Mouse (Mus musculus) ZHBTc4 (cell line): Measurements from ENCODE around the gene Olfr288.

Experiments
- DNase-seq: peaks from one replicate; pipeline ENCODE4 v3.0.0-alpha.2; 2011; ENCODE audit warnings: low read depth, low spot score

Olfr288 gene

DNA sequence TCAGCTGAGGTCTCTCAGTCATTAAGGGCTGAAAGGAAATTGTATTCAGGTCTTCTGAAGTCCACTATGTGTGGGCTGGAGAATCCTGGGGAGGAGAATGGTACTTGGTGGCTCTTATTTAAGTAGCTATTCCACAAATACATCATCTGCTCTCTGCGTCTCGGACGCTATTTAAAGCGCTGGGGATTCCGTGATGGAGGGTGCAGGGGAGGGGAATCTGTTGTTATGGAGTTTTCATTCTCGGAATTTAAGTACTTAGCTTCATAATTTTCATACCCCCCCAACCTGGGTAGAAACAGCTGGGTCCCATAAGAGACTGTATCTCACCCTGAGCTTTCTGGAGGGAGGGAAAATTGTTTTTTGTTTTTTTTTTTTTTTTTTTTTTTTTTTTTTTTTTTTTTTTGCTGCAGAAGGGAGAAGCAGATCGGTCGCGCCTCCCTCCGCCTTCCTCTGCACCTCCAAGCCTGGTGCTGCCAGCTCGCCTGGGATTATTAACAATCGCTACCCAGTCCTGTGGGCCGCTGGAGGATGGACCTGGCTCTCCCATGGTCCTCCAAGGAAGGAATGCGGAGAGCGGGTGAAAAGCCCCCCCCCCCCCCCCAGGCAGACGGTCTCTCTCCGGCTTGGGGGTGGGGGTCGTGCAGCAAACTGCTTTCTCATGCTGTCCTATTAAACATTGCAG is 28.2 kb downstream of the Olfr288 start, which contains the start of gene Ccdc184:
Gene Ccdc184, plus strand, starts transcription at position 196 of the 682 bp plus-strand sequence.
- no peak for DNase-seq

DNA sequence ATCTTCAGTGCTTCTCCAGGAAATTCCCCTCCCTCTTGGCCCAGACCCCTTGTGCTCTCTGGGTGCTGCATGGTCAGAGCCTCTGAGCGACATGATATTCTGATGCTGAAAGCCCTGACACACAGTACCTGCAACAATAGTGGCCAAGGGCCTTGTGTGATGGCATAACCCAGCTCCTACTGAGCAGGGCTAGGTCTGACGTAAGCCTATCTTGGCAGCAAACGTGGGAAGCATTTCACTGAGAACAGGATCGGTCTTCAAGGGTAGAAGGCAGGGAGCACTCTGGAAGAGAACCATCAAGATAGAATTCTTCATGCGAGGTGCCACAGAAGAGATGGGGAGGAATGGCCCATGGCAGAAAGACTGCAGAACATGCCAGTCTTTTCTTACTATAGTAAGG is 29.8 kb downstream of the Olfr288 start, which contains the start of gene Asb8:
Gene Asb8, minus strand, starts transcription at position 101 of the 400 bp plus-strand sequence.
- DNase-seq = no peak

DNA sequence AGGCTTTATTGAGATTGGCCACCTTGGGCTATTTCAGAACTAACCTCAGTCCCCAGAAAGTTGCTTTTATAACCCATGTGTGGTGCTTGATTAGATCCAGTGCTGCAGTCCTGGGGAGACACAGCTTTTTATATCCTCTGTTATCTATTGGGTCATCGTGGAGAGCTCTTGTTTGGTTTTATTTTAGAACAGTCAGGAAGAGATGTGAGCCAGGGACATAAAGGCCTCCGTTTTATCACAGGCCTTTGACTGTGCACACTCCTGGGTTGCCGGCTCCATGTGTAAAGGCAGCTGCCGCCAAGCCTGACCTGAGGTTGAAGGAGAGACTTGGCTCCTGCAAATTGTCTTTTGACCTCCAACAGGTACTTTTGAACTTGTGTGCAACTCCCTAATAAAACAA is 32.8 kb downstream of the Olfr288 start:
- no peak for DNase-seq

DNA sequence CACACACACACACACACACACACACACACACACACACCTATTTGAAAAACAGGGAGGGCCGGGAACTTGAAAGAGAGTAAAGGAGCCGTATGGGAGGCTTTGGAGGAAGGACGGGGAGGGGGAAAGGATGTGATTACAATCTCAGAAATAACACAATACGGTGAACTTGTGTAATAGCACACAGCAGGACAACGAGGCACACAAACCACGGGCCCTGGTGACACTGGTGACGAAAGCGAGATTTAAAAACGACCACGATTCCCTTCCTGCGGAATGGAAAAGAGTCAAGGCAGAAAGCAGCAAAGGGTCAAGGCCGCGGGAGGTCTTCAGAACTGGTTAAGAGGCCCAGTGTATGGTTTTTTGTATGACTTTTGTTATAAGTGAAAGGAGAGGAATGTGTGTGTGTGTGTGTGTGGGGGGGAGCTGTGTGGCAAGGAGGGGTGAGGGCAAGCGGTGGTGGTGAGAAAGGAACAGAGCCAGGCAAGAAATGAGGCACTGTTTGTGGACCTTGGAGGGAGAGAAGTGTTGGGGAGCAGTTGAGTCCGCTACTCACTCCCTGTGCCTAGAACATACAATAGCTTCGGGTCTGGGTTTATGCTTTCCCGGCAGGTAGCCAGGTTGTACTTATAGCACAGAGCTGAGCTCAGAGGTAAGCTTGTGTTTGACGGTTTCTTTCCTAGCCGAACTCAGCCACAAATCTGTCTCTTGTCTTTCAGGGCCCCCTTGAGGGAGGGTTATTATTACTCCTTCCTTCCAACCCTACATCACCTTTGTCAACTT is 34.1 kb downstream of the Olfr288 start:
- peak; percentile 24 for DNase-seq

DNA sequence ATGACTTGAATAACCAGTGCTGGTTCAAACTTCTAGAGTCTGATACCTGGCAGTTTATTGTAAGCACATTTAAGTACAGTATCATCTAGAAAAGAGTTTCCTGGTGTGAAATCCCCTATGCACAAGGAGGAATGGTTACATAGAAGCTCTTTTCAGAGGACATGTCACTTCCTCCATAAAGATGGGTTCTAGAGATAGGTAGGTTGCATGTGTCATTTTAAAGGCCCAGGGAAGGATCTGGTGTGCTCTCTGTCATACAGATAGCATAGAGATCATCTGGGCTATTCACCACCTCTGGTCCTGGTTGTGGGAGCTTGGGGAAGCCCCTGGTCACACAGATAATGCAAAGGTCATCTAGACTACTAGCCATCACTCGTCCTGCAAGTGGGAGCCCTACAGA is 38.1 kb downstream of the Olfr288 start:
- DNase-seq = no peak

DNA sequence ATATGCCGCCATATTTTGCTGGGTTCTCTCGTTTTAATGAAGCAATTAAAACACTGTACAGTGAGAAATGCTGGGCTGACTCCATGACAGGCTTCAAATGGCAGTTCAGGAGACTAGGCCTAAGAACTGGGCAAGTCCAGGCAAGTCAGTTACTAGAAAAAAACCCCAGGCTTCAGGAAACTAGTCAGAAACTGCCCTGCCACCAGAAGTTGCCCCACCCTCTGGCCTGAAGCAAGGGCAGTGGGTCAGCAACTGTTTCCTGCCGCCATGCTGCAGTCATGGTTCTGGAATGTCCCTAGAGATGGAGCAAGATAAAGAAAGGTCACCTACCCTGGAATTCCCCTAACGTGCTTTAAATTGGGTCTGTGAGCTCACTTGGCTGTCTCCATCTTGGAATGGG is 39.4 kb downstream of the Olfr288 start:
- DNase-seq = peak; percentile 86

DNA sequence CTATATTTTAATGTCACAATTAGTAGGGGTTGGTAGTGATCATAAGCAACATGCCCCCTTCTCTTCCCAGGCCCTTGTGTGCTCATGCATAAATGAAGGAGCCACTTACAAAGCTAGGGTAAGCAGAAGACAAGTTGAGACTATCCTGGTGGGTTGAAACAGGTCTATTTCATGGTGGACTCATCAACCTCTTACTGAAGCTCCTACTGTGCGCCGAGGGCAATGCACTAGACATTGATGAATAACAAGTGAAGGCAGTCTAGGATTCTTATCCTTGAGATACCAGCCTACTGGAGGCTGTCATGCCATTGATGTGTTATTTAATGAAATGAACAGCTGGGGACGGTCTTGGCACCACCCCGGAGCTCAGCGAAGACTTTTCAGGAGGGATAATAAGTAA is 40.1 kb downstream of the Olfr288 start:
- DNase-seq = peak; percentile 47

DNA sequence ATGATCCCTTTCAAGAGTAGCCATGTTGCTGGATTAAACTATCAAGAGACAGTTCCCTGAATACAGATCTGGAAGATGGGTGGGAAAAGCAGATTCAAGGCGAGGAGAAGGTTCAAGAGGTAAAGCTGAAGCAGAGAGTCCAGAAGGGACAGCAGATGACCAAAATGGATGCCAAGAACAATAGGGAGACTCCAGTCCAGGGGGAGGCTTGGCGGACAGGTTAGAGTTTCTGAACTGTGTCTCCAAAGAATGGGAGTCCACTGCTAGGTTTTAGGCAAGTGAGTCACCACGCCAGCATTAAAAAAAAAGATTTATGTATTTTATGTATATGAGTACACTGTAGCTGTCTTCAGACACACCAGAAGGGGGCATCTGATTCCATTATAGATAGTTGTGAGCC is 40.7 kb downstream of the Olfr288 start:
- DNase-seq = no peak

DNA sequence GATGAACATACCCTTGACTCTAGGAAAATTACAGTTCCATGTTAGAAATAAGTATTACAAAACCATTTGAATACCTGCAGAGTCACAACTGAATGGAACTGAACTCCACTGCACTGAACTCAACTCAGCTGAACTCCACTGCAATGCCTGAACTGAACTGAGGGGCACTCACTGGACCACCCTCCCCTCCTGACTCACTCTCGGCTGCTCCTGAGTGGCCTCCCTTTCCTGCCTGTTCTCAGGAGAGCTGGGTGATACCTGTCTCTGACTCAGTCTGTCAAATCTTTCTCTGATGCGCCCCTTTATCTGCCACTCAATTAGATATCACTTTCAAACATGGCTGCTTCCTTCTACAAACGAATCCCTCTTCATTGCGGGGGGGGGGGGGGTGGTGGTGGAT is 41.2 kb downstream of the Olfr288 start:
- DNase-seq = no peak

DNA sequence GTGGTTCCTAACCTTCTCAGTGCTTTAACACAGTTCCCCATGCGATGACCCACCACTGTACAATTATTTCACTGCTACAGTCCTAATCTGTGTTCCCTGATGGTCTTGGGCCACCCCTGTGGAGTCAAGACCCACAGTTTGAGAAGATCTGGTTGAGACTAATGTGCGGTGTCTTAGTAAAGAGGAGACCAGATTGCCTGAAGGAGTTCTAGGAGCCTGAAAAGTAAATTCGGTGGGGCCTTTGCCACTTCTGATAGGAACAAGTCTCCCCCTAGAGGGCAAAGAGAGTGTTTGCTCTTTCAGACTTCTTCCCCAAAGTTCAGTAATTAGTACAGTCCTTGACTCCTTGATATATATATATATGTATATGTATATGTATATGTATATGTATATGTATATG is 41.7 kb downstream of the Olfr288 start:
- DNase-seq = peak; percentile 78

DNA sequence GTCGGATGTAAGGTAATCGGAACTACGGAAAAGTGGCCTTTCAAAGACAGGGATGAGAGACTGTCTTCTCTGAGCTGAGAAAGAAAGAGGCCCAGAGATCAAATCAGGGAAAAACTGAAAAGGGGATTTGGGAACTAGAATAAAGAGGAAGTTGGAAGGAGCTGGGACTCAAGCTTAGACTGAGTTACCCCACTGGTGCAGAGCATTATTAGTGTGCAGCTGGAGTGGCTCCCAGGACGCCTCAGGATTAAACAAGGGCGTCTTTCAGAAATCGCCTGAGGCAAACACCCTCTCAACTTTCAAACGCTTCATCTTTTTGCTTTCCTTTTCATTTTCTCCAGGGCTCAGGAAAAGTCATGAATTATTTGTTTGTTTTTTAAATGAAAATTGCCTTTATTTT is 42.4 kb downstream of the Olfr288 start:
- DNase-seq = no peak

DNA sequence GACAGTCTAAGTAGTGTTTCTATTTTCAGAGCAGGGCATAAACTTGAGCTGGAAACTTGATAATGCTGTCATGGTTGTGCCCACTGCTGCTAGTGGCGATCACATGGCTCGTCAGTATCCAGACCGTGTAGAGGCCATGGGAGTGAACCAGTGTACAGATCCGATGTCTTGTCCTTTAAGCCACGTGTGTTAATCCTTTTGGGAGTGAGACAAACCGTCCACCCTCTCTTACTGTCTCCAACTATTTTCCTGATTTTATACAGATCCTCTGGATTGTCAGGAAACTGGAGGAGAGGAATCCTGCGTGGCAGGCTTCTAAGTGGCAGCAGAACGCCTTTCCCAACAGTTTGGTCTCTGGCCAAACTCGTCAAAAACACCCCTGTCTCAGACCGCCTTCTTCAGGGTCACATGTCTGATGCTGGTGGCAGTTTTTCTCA is 46.2 kb downstream of the Olfr288 start:
- no peak for DNase-seq

DNA sequence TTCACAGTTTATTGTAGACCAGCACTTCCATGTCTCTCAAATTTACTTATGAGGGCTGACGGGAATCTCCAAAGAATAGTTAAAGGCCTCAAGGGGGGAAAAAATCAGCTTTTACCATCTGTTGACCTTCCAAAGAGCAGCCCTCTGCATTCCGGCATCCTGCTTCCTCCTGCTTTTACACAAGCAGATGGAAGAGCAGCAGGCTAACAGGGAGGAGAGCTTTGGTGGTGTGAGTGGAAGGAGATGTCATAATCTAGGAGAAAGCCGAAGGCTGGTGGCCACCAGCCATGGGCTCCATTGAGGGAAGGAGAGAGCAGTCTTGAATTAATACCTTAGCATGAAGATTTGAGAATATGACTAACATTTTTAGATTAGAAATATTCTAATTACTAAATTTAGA is 47.0 kb downstream of the Olfr288 start:
- DNase-seq = no peak

DNA sequence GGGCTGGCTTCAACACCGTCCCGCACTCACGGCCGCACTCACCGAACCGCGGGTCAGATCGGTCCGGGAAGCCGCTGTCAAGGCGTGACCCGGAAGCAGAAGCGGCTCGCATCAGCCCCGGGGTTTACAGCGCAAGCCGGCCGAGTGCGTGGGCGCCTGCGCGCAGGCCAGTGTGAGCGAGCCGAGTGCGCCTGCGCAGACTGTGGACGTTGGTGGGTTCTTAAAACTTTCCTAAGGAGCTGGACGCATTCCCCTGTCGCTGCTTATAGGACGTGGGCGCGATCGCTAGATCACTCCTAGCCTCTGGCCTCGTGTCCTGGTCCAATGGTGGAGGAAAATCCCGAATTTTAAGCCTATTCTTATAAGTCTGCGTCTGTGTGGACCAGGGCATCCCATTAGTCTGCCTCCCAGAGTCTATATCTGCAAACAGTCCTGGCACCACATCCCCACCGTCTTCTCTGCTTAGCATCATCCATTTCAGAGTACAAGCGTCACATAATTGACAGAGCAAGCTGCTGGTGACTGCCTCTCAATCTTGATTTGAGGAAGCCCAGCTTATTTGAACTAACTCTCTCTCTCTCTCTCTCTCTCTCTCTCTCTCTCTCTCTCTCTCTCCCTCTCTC is 49.7 kb downstream of the Olfr288 start:
- DNase-seq = peak; percentile 97

DNA sequence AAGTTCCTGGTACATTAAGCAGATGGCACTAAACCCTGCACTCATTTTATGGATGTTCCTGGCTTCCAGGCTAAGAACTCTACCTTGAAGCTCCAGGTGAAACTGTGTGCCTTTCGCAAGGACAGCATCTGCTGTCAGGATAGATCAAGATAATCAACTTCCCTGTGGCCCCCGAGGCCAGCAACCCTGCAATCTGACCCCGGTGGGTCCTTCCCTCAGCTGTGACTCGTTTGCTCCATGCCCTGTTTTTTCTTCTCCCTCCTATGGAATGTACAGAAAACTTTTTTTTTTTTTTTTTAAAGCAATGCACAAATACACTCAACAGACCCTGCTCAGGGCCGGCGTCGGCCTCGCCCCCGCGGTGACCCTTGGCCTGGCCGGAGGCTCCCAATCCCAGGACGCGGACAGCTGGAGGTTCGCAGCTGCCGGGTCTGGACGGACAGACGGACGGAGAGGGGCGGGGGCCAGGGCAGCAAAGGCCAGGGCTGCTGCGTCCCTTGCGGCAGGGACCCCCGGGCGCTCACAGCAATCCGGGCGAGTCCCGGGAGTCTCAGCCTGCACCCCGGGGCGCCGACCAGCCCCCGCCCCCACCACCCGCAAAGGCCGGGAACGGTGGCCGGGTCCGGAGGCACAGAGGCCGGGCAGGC is 50.4 kb downstream of the Olfr288 start:
- no peak for DNase-seq

DNA sequence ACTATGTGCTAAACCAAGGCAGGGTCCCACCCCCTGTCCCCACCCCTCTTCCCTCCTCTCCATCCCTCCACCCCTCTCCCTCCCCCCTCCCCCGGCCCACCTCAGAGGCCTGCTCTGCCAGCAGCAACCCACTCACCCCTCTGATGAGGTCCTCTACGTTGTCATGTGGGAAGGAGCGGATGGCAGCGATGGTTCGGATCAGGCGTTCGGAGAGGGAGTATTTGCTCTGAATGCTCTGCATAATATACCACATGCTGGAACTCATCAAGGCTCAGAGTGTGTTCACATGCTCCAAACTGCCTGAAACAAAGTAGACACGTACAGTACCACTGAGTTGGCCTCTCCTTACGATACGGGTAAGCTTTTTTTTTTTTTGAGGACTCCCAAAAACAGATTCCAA is 52.8 kb downstream of the Olfr288 start:
- DNase-seq = no peak

DNA sequence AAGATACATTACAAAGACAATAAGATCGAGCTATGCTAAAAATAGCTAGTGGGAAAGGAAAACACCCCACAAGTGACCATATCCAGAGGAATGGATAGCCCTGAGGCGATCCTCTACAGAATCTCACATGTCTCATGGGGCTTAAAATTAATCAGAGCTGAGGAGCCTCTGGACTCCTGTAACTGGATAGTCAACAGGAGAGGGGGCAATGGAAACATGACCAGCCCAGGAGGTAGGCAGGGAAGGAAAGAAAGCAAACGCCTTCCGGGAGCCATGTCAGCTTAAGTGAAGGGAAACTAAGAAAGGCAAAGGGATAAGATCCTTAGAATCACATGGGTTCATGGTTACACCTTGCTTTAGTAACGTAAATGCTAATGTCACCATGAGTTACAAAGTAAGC is 54.5 kb downstream of the Olfr288 start:
- DNase-seq = no peak

DNA sequence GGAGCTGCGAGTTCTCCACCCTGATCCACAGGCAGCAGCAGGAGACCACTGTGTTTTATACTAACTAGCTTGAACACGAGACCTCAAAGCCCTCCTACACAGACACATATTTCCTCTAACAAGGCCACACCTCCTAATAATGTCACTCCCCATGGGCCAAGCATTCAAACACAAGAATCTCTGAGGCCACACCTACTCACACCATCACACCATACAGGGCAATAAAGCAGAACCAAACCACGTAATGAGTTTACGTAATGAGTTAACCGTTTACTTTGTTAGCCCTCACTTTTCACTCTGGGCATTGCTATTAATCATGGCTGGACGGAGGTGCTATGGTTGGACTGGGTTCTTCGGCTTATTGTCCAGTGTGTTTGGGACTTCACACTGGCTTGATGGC is 55.6 kb downstream of the Olfr288 start:
- no peak for DNase-seq

DNA sequence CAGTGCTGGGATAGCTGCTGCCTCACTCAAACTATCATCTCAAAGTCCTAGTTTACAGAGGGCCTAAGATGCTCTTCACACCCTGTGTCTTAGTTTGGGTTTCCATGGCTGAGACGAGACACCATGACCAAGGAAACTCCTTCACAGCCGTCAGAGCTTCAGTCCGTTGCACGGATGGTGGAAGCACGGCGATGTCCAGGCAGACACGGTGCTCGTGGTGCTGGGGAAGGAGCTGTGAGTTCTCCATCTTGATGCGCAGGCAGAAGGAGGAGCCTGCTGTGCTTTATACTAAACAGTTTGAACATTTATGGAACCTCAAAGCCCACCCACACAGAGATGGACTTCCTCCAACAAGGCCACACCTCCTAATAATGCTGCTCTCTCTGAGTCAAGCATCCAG is 58.5 kb downstream of the Olfr288 start:
- no peak for DNase-seq
